Mouse (Mus musculus) hindbrain, embryonic 14.5 days (tissue): ENCODE measurements at regions not wholly inside any gene's neighbourhood (a gene's known extent, or its start where the extent isn't known, plus 50 kb on each side); places are given as distances from the start of the nearest gene placed in this dataset.

ENCODE experiments used
- ATAC-seq: fragments of 200-750 bp; cut with Nextera tagmentation; 2 replicates; pipeline ENCODE4 v1.8.0; 2017; ENCODE audit warnings: moderate number of reproducible peaks, mild to moderate bottlenecking, moderate TSS enrichment, moderate library complexity; ENCODE audit not compliant: low FRiP score
- DNase-seq: peaks from one replicate; pipeline ENCODE4 v3.0.0-alpha.2; 2015; ENCODE audit warnings: low spot score
- H3K27ac ChIP-seq: fragments of 300-500 bp; sonication (generic); 2 replicates; pipeline ENCODE4 v1.5.1; 2014; ENCODE audit warnings: mild to moderate bottlenecking, moderate library complexity
- H3K27me3 ChIP-seq: fragments of 300-500 bp; sonication (generic); 2 replicates; pipeline ENCODE4 v1.6.1; 2014; ENCODE audit warnings: mild to moderate bottlenecking, low read length, mixed read lengths; ENCODE audit not compliant: control insufficient read depth, insufficient read depth
- H3K36me3 ChIP-seq: fragments of 300-500 bp; sonication (generic); replicated peaks from 2 replicates; pipeline ENCODE4 v1.6.1; 2014; ENCODE audit not compliant: control insufficient read depth, insufficient read depth
- H3K4me1 ChIP-seq: fragments of 300-500 bp; sonication (generic); replicated peaks from 2 replicates; pipeline ENCODE4 v1.6.1; 2014; ENCODE audit warnings: antibody characterized with exemption, low read length, mixed read lengths; ENCODE audit not compliant: control insufficient read depth, insufficient read depth
- H3K4me2 ChIP-seq: fragments of 300-500 bp; sonication (generic); replicated peaks from 2 replicates; pipeline ENCODE4 v1.6.1; 2014; ENCODE audit warnings: mild to moderate bottlenecking, moderate library complexity
- H3K4me3 ChIP-seq: fragments of 300-500 bp; sonication (generic); replicated peaks from 2 replicates; pipeline ENCODE4 v1.5.1; 2014; ENCODE audit warnings: mild to moderate bottlenecking, low read length
- H3K9ac ChIP-seq: fragments of 300-500 bp; sonication (generic); 2 replicates; pipeline ENCODE4 v1.6.1; 2014
- H3K9me3 ChIP-seq: fragments of 300-500 bp; sonication (generic); 2 replicates; pipeline ENCODE4 v1.6.1; 2016; ENCODE audit warnings: low read length; ENCODE audit not compliant: control insufficient read depth
- WGBS: fragments of 180-500 bp; shearing (Covaris S2); extraction: QIAGEN DNeasy Blood & Tissue Kit; methylation state at CpG from one replicate; pipeline ENCODE4 v1.1.7; 2014; 5-methylcytosine and 5-hydroxymethylcytosine counted together

DNA sequence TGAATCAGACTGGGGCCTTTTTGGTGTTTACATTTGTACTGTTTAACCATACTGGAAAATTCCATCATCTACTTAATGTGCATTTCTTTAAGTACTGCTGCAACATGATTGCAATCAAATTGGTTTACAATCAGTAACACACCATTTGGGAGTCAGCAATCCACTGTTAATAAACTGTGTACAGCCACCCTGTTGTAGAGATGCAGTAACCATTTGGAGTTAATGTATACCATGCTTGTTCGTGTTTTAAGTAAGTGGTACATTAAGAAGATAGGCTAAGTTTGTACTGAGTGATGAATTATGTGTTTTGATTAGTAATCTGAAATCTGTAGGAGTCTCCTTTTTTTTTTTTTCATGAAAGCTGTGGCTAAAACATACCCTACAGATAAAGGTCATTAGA lies 206.1 kb downstream of the 9330182O14Rik start:
- Histone ChIP-seq H3K27ac (no peak overlapping the region), H3K4me1 (no peaks in the 10 kb centered on the region), H3K9me3 (no peaks in the 10 kb centered on the region), H3K27me3 (no peaks in the 10 kb centered on the region), H3K9ac (no peak overlapping the region), H3K36me3 (no peaks in the 10 kb centered on the region), H3K4me2 (no peak overlapping the region), H3K4me3 (no peak overlapping the region)
- DNase-seq (no peak), ATAC-seq (no peak)
- WGBS = 84% methylated on average over 1 of the region's 1 CpGs

GRCm38 (mm10) chr15:40351473-40351872 lies 217.3 kb downstream of the 9330182O14Rik start:
- no peak overlapping the region for H3K9ac ChIP-seq

GRCm38 (mm10) chr15:40354802-40355487 lies 220.8 kb downstream of the 9330182O14Rik start:
- H3K27me3 ChIP-seq = no peaks in the 10 kb centered on the region
- ATAC-seq (no peak), DNase-seq (no peak)
- no peak overlapping the region for H3K9ac ChIP-seq
- no peaks in the 10 kb centered on the region for H3K36me3 ChIP-seq
- no peaks in the 10 kb centered on the region for H3K4me1 ChIP-seq
- no peak overlapping the region for H3K27ac ChIP-seq
- no peak overlapping the region for H3K4me3 ChIP-seq
- no peak overlapping the region for H3K4me2 ChIP-seq
- no peaks in the 10 kb centered on the region for H3K9me3 ChIP-seq
- 72% methylated on average over 10 of the region's 10 CpGs for WGBS

More at GRCm38 (mm10) chr15:40351473-40351872, 217.3 kb downstream of the 9330182O14Rik start:
- no peak overlapping the region for H3K27ac ChIP-seq
- no peaks in the 10 kb centered on the region for H3K4me1 ChIP-seq
- no peak overlapping the region for H3K4me2 ChIP-seq
- no peak for DNase-seq
- ATAC-seq = no peak
- no peaks in the 10 kb centered on the region for H3K36me3 ChIP-seq
- H3K9me3 ChIP-seq = no peaks in the 10 kb centered on the region
- no peaks in the 10 kb centered on the region for H3K27me3 ChIP-seq
- H3K4me3 ChIP-seq = no peak overlapping the region

GRCm38 (mm10) chr15:40356096-40356495 lies 221.9 kb downstream of the 9330182O14Rik start:
- no peak overlapping the region for H3K4me2 ChIP-seq
- DNase-seq = no peak
- H3K4me3 ChIP-seq = no peak overlapping the region
- no peaks in the 10 kb centered on the region for H3K27me3 ChIP-seq
- WGBS = 86% methylated on average over 3 of the region's 3 CpGs
- no peak for ATAC-seq
- H3K9ac ChIP-seq = no peak overlapping the region
- no peaks in the 10 kb centered on the region for H3K4me1 ChIP-seq
- no peak overlapping the region for H3K27ac ChIP-seq
- H3K36me3 ChIP-seq = no peaks in the 10 kb centered on the region
- no peaks in the 10 kb centered on the region for H3K9me3 ChIP-seq

GRCm38 (mm10) chr15:40358341-40358740 lies 224.2 kb downstream of the 9330182O14Rik start:
- 71% methylated on average over 2 of the region's 2 CpGs for WGBS
- no peak for ATAC-seq
- H3K9me3 ChIP-seq = no peaks in the 10 kb centered on the region

GRCm38 (mm10) chr15:40361849-40362533 lies 227.8 kb downstream of the 9330182O14Rik start:
- Histone ChIP-seq H3K4me2 (no peak overlapping the region), H3K4me1 (no peaks in the 10 kb centered on the region), H3K36me3 (no peaks in the 10 kb centered on the region), H3K4me3 (no peak overlapping the region), H3K9ac (no peak overlapping the region), H3K9me3 (no peaks in the 10 kb centered on the region), H3K27ac (no peak overlapping the region), H3K27me3 (no peaks in the 10 kb centered on the region)
- ATAC-seq (no peak), DNase-seq (no peak)
- WGBS = 90% methylated on average over 11 of the region's 11 CpGs

More at GRCm38 (mm10) chr15:40358341-40358740, 224.2 kb downstream of the 9330182O14Rik start:
- no peaks in the 10 kb centered on the region for H3K27me3 ChIP-seq
- no peak overlapping the region for H3K4me2 ChIP-seq
- DNase-seq = no peak
- H3K4me1 ChIP-seq = no peaks in the 10 kb centered on the region
- no peak overlapping the region for H3K9ac ChIP-seq
- H3K36me3 ChIP-seq = no peaks in the 10 kb centered on the region
- H3K27ac ChIP-seq = no peak overlapping the region
- no peak overlapping the region for H3K4me3 ChIP-seq

DNA sequence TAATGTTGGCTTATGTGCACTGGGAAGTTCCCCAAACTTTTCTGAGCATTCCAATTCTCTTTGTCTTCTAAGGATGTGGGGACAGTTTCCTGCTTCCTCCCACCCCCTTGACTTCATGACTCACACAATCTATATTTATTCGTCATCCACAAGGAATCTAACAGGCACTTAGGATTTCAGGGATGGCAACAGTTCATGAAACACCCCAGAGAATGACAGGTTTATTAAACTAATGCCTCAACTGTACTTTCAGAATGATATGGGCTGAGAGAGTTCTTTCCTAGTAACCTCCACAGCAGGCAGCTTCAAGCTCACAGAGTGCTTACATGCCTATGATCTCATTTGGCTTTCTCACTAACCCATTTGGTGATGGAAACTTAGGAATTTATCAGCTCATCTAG lies 230.1 kb downstream of the 9330182O14Rik start:
- no peaks in the 10 kb centered on the region for H3K4me1 ChIP-seq
- 92% methylated on average over 1 of the region's 1 CpGs for WGBS
- no peaks in the 10 kb centered on the region for H3K27me3 ChIP-seq
- H3K9ac ChIP-seq = no peak overlapping the region
- H3K27ac ChIP-seq = no peak overlapping the region
- no peaks in the 10 kb centered on the region for H3K36me3 ChIP-seq
- DNase-seq (no peak), ATAC-seq (no peak)
- H3K4me3 ChIP-seq = no peak overlapping the region
- no peak overlapping the region for H3K4me2 ChIP-seq
- H3K9me3 ChIP-seq = no peaks in the 10 kb centered on the region

- Histone ChIP-seq H3K27me3 (no peaks in the 10 kb centered on the region), H3K4me3 (no peak overlapping the region), H3K4me1 (no peaks in the 10 kb centered on the region), H3K9me3 (no peaks in the 10 kb centered on the region), H3K4me2 (no peak overlapping the region), H3K9ac (no peak overlapping the region), H3K36me3 (no peaks in the 10 kb centered on the region), H3K27ac (no peak overlapping the region)
- DNase-seq (no peak), ATAC-seq (no peak)
These were observed 231.4 kb downstream of the 9330182O14Rik start for GRCm38 (mm10) chr15:40365613-40366012.

DNA sequence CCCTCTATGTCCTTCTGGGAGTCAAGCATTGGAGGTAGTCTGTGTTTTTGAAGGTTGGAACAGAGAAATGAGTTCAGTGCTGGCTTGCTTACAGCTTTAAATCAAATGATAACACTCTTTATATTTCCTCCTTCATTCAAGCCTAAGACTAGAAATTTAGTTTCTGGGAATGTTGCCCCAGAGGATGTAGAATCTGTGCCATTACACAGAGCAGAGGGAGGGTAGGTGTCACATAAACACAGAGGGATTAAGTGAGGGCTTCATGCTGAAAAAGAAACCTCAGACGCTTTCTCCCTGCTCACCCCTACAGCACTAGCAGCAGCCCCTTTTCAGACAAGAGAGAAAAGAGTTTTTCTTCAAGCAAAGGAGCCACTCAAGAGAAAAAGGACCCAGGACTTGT lies 232.9 kb downstream of the 9330182O14Rik start:
- 43% methylated on average over 1 of the region's 1 CpGs for WGBS

More for the DNA sequence above, 232.9 kb downstream of the 9330182O14Rik start:
- Histone ChIP-seq H3K27ac (no peak overlapping the region), H3K36me3 (no peaks in the 10 kb centered on the region), H3K4me2 (no peak overlapping the region), H3K9ac (no peak overlapping the region), H3K27me3 (no peaks in the 10 kb centered on the region), H3K9me3 (no peaks in the 10 kb centered on the region), H3K4me3 (no peak overlapping the region), H3K4me1 (no peaks in the 10 kb centered on the region)
- DNase-seq (no peak), ATAC-seq (no peak)
